Mouse (Mus musculus): ENCODE measurements around the gene Rictor.

GRCm38 (mm10) chr15:6668793-6669437 lies 39.3 kb upstream of the Rictor start:
- TF ChIP-seq MAX (IDR thresholded peaks at IDR 0.05) (no peak), CTCF (IDR thresholded peaks at IDR 0.05; ENCODE audit: control insufficient read depth, insufficient read depth, insufficient read length) (no peak), USF1 (IDR thresholded peaks at IDR 0.05; ENCODE audit: low read depth) (no peak), MYOG (IDR thresholded peaks at IDR 0.05; ENCODE audit: control insufficient read depth, extremely low read depth, insufficient read length) (no peak), FOSL1 (IDR thresholded peaks at IDR 0.05; ENCODE audit: insufficient read depth, low read length, poor library complexity, severe bottlenecking) (no peak)

Measured in C2C12 (cell line).